Mouse (Mus musculus): ENCODE results near the gene Syngr1.

The Syngr1 gene

DNA sequence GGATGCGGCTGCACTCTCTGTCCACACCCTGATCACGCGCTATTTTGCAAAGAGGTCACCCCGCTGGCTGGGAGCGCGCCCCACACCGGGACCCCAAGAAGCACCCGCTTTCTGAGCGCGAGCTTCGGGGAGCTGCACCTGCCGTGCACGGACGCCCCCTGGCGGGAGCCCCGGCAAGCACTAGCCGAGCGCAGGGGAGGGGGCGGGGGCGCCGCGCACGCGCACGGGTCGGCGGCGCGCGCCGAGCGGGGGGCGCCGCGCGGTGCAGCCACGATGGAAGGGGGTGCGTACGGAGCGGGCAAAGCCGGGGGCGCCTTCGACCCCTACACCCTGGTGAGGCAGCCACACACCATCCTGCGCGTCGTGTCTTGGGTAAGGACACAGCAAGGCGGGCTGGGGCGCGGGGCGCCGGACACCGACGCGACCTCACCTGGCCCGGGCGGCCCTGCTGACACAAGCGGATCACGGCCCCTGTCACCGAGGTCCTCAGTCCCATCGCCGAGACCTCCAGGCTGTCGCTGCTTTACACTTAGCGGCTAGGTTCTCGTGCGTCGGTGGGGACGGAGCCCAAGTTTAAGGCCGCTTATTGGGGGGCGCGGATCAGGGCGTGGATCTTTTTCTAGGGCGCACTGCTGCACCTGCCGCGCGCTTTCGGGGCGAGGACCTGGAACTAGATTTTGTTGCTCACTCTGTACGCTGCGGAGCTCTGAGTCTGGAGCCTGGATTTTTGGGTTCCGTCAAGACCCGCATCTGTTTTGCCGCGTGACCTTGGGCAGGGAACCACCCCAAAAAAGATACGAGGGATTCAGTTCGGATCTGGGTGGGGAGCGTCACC, at the start of gene Syngr1, which contains the start of gene Rpl3:
TSS of gene Syngr1 (plus strand) at position 214 of the 835 bp plus-strand sequence.
TSS of gene Rpl3 (minus strand) at position 748 of the 835 bp plus-strand sequence.
- TF ChIP-seq GATA4 (IDR thresholded peaks at IDR 0.05; ENCODE audit: insufficient replicate concordance, low read length) = no peak

- TF ChIP-seq GATA4 (IDR thresholded peaks at IDR 0.05; ENCODE audit: insufficient replicate concordance, low read length) = no peak
These were observed 49.0 kb upstream of the Syngr1 start for GRCm38 (mm10) chr15:80042152-80042551.

GRCm38 (mm10) chr15:80044249-80044648, 46.9 kb upstream of the Syngr1 start:
- no peak for TF ChIP-seq GATA4 (IDR thresholded peaks at IDR 0.05; ENCODE audit: insufficient replicate concordance, low read length)

DNA sequence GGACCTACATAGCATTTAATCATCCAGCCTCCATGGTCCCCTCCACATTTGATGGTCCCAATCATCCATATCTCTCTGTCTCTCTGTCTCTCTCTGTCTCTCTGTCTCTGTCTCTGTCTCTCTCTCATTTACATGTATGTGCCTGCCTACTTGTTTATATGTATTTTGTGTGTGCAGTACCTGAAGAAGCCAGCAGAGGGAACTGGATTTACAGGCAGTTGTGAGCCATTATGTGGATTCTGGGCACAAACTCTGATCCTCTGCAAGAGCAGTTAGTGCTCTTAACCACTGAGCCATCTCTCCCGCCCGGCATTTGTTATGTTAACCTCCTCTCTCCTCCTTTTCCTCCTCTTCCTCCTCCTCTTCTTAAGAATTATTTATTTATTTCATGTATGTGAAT, 45.4 kb upstream of the Syngr1 start:
- TF ChIP-seq GATA4 (IDR thresholded peaks at IDR 0.05; ENCODE audit: insufficient replicate concordance, low read length) = no peak

DNA sequence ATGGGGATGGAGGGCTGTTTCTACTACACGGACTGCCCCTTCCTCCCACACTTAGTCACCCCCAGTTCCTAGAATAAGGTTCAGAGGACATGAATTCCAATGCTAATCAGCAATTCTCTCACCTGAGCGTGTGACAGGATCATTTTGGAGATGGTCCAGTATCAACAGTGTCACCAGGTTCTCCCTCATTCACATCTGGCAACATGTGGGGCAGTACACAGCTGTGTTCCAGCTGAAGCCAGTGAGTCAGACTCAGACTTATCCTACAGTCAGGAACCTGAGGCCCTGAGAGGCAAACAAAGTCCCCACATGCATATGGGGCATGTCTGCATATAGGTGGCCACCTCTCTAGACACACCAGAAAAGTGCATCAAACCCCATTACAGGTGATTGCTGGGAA, 43.9 kb upstream of the Syngr1 start:
- no peak for TF ChIP-seq GATA4 (IDR thresholded peaks at IDR 0.05; ENCODE audit: insufficient replicate concordance, low read length)

GRCm38 (mm10) chr15:80047973-80048372, 43.2 kb upstream of the Syngr1 start:
- TF ChIP-seq GATA4 (IDR thresholded peaks at IDR 0.05; ENCODE audit: insufficient replicate concordance, low read length) = no peak

- TF ChIP-seq GATA4 (IDR thresholded peaks at IDR 0.05; ENCODE audit: insufficient replicate concordance, low read length) = no peak
These were observed 41.0 kb upstream of the Syngr1 start for GRCm38 (mm10) chr15:80050093-80050492.

- TF ChIP-seq GATA4 (IDR thresholded peaks at IDR 0.05; ENCODE audit: insufficient replicate concordance, low read length) = no peak
These were observed 39.9 kb upstream of the Syngr1 start for GRCm38 (mm10) chr15:80051092-80051761.

DNA sequence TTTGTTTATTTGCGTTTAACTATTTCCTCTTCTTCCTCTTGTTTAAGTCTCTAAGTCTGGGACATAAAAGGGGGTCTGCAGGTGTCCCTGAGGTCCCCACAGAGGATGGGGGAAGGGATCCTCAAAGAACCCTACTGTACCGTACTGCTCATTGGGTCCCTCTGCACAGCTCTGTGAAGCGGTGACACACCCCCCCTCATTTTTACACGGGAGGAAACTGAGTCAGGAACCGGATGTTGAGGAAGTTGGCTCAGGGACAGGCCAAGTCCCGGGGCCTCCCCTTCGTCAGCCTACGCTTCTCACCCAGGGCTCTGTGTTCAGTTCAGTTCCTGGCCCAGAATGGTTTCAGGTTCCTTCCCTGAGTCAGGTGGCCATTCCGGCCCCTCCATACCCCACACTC, 39.4 kb upstream of the Syngr1 start:
- no peak for TF ChIP-seq GATA4 (IDR thresholded peaks at IDR 0.05; ENCODE audit: insufficient replicate concordance, low read length)

- no peak for TF ChIP-seq GATA4 (IDR thresholded peaks at IDR 0.05; ENCODE audit: insufficient replicate concordance, low read length)
These were observed 37.6 kb upstream of the Syngr1 start for GRCm38 (mm10) chr15:80053381-80054033.

GRCm38 (mm10) chr15:80054034-80054710, 37.0 kb upstream of the Syngr1 start:
- TF ChIP-seq GATA4 (IDR thresholded peaks at IDR 0.05; ENCODE audit: insufficient replicate concordance, low read length) = no peak

DNA sequence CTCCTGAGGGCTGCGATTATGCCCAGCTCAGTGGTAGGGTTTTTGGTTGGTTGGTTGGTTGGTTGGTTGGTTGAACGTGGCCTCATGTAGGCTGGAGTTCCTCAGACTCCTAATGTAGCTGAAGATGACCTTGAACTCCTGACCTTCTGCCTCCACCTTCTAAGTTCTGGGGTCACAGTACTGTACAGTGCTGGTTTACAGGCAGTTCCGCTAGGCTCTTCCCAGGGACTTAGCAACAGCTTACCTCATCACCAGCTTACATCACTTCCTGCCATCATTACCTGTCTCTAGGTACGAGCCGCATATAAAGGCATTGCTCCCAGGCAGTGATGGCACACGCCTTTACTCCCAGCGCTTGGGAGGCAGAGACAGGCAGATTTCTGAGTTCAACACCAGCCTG, 33.0 kb upstream of the Syngr1 start:
- TF ChIP-seq GATA4 (IDR thresholded peaks at IDR 0.05; ENCODE audit: insufficient replicate concordance, low read length) = no peak

- TF ChIP-seq GATA4 (IDR thresholded peaks at IDR 0.05; ENCODE audit: insufficient replicate concordance, low read length) = no peak
These were observed 31.5 kb upstream of the Syngr1 start for GRCm38 (mm10) chr15:80059606-80060005.

DNA sequence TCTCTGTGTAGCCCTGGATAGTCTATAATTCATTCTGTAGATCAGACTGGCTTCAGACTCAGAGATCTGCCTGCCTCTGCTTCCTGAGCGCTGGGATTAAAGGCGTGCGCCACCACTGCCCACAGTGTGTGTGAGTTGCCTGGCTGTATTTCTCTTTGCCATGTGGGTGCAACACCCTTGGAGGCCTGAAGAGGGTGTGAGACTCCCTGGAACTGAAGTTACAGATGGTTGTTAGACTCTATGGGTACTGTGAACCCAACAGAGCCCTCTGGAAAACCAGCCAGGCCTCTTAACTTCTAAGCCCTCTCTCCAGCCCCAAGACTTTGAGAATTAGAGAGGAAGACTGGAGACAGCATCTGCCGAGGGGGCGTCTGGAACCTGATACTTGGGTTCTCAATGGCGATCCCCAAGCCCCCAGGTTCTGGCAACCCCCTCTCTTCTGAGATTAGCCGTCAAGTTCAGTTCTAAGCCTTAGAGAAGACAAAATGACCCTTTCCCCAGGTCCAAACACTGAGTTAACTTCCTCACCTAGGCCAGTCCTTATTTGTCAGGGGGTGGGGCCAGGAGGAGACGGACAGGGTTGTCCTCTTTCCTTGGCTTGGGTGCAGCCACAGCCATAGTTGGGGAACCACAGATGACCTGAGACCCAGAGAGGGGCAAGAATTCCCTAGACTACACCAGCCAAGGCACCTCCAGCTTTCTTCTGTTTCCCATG, 30.6 kb upstream of the Syngr1 start:
- no peak for TF ChIP-seq GATA4 (IDR thresholded peaks at IDR 0.05; ENCODE audit: insufficient replicate concordance, low read length)
